Comparison of ENCODE assay signal across 9 mouse cellular contexts in genomic region chr13:111410831-111411230, GRCm38 (mm10).
DNase-seq lines count a peak whose midpoint lies in the region; ATAC-seq and TF ChIP-seq lines count a peak whose summit lies in the region.
"Had no signal": no experiment of that assay in that cellular context is flagged by ENCODE, and none has a peak within 500 bp of the region (broad histone marks: within the 10 kb centered on the region; RNA-seq: fewer than 3 reads in every experiment).

No protein-coding gene starts in this region.

- no peaks in the 10 kb centered on the region for H3K36me3 ChIP-seq in liver, adult 2 months (ENCODE audit: control insufficient read depth, insufficient read depth, low read length)
- no peaks in the 10 kb centered on the region for H3K36me3 ChIP-seq in liver, embryonic 11.5 days (ENCODE audit: control insufficient read depth, insufficient read depth, low read length)
- no peaks in the 10 kb centered on the region for H3K36me3 ChIP-seq in midbrain, embryonic 13.5 days
- H3K36me3 ChIP-seq: neural tube, embryonic 12.5 days had no signal

- DNase-seq in adrenal gland, adult 2 months: peak; percentile 19
- DNase-seq in adrenal gland, adult 8-10 months: no peak
- peak; percentile 43 for DNase-seq in liver, adult 2 months (ENCODE audit: extremely low read depth, low read depth, low spot score)
- DNase-seq in liver, embryonic 11.5 days (ENCODE audit: low spot score): no peak
- peak; percentile 62 to 72 for DNase-seq in cerebellum, postnatal 14 days
- peak; percentile 64 for DNase-seq in hindlimb bud, embryonic 11.5 days (ENCODE audit: extremely low spot score, low read depth, low spot score)
- no peak for DNase-seq in gastrocnemius, adult 8-10 months (ENCODE audit: low spot score in 2 of 2)

- no peak overlapping the region for H3K9ac ChIP-seq in liver, adult 2 months (ENCODE audit: low read depth, low read length)
- no peak overlapping the region for H3K9ac ChIP-seq in liver, embryonic 11.5 days (ENCODE audit: low read depth, low read length)
- H3K9ac ChIP-seq in midbrain, embryonic 13.5 days (replicated peaks): no peak overlapping the region
- H3K9ac ChIP-seq: neural tube, embryonic 12.5 days had no signal

- TF ChIP-seq POLR2A in liver, adult 2 months (IDR thresholded peaks at IDR 0.05; ENCODE audit: extremely low read depth, insufficient read depth, low read length): no peak

- no peak overlapping the region for H3K27ac ChIP-seq in liver, adult 2 months (replicated peaks; ENCODE audit: insufficient read depth, low read depth, low read length)
- H3K27ac ChIP-seq in liver, embryonic 11.5 days (ENCODE audit: low read depth, low read length): no peak overlapping the region
- no peak overlapping the region for H3K27ac ChIP-seq in midbrain, embryonic 13.5 days
- H3K27ac ChIP-seq: neural tube, embryonic 12.5 days had no signal

- peak; percentile 17; the same call in 1 of the 2 replicates for TF ChIP-seq CTCF in liver, adult 2 months (IDR thresholded peaks at IDR 0.05; ENCODE audit: low read depth, low read length)

- under 1% methylated on average over 7 of the region's 7 CpGs for WGBS in liver, adult 2 months
- WGBS in liver, embryonic 11.5 days: 3% methylated on average over 7 of the region's 7 CpGs
- 6% methylated on average over 7 of the region's 7 CpGs for WGBS in midbrain, embryonic 13.5 days

- no peaks in the 10 kb centered on the region for H3K79me2 ChIP-seq in liver, adult 2 months (ENCODE audit: control insufficient read depth, insufficient read depth, low read length)

- no peak for ATAC-seq in liver, embryonic 11.5 days (replicated peaks; ENCODE audit: low FRiP score)
- peak; percentile 19; the same call in 1 of the 2 replicates for ATAC-seq in midbrain, embryonic 13.5 days

- no peak overlapping the region for H3K4me2 ChIP-seq in liver, embryonic 11.5 days
- no peak overlapping the region for H3K4me2 ChIP-seq in midbrain, embryonic 13.5 days (replicated peaks)
- H3K4me2 ChIP-seq: neural tube, embryonic 12.5 days had no signal

- H3K9me3 ChIP-seq in liver, embryonic 11.5 days (ENCODE audit: control insufficient read depth, low read length): no peaks in the 10 kb centered on the region
- no peaks in the 10 kb centered on the region for H3K9me3 ChIP-seq in midbrain, embryonic 13.5 days
- H3K9me3 ChIP-seq: neural tube, embryonic 12.5 days had no signal

- no peak overlapping the region for H3K4me3 ChIP-seq in liver, adult 2 months (ENCODE audit: insufficient read depth, low read depth, low read length)
- H3K4me3 ChIP-seq in liver, embryonic 11.5 days (ENCODE audit: low read depth, low read length): no peak overlapping the region
- H3K4me3 ChIP-seq in midbrain, embryonic 13.5 days (replicated peaks): no peak overlapping the region
- H3K4me3 ChIP-seq: neural tube, embryonic 12.5 days had no signal

- H3K27me3 ChIP-seq in liver, adult 2 months (ENCODE audit: control insufficient read depth, insufficient read depth, low read length): no peaks in the 10 kb centered on the region
- H3K27me3 ChIP-seq in liver, embryonic 11.5 days (replicated peaks; ENCODE audit: control insufficient read depth, insufficient read depth, low read length): no peaks in the 10 kb centered on the region
- no peaks in the 10 kb centered on the region for H3K27me3 ChIP-seq in midbrain, embryonic 13.5 days
- H3K27me3 ChIP-seq: neural tube, embryonic 12.5 days had no signal

- no peaks in the 10 kb centered on the region for H3K4me1 ChIP-seq in liver, adult 2 months (ENCODE audit: control insufficient read depth, insufficient read depth, low read length)
- no peaks in the 10 kb centered on the region for H3K4me1 ChIP-seq in liver, embryonic 11.5 days (replicated peaks; ENCODE audit: control insufficient read depth, insufficient read depth, low read length)
- H3K4me1 ChIP-seq in midbrain, embryonic 13.5 days (replicated peaks): no peaks in the 10 kb centered on the region
- H3K4me1 ChIP-seq: neural tube, embryonic 12.5 days had no signal

Comparison
In these comparisons a context has a peak if more than half of its experiments do, and no peak if none do; other contexts are left out.
1. DNase-seq: peak in adrenal gland, adult 2 months (single experiment), liver, adult 2 months (single experiment), cerebellum, postnatal 14 days (2 of 2) and hindlimb bud, embryonic 11.5 days (single experiment); none in adrenal gland, adult 8-10 months (single experiment), liver, embryonic 11.5 days (single experiment) and gastrocnemius, adult 8-10 months (0 of 2).